Mouse (Mus musculus) NIH3T3 (cell line): ENCODE data around the gene Map4k4.

Source experiments
- DNase-seq: peaks from one replicate; pipeline ENCODE4 v3.0.0-alpha.2; 2012; ENCODE audit warnings: low read depth

Gene Map4k4

DNA sequence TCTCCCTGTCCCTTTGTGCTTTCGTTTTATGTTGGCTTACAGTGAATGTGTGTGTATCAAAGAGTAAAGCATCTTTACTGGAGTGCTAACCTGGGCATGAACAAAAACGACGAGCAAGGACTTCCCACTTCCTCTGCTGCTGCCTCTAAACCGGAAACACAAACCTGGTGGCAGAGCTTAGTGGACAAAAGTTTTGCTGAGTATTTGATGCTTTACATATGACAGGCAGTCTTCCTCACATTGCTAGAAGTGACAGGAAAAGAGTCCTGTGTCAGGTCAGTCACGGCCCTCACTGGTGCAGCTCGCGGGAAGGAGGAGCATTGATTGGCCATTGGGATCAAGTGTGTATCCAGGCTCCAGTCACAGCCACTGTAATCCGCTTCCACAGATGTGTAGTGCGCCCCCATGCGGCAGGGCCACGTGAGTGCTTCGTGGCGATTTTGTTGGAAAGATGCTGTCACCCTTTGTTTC lies 35.7 kb downstream of the Map4k4 start:
- DNase-seq: peak; percentile 20

DNA sequence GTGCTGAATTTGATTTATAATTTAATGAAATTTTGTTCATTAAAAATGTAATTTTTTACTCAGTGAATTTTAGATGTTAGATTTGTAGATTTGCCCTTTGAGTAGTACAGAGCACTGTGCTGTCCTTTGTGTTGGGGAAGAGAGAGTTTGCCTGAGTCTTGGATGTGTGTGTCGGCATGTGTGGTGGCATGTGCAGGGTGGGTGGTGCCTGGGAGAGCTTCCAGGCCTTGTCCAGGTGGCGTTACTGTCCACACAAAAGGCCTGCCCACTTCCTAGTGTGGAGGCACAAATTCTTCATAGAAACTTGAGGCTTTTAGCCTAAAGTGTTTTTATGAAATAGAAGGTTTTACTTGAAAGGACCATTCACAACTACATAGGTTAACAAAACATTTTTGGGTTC lies 36.2 kb downstream of the Map4k4 start:
- DNase-seq: no peak

- DNase-seq: no peak
These were observed 36.9 kb downstream of the Map4k4 start for GRCm38 (mm10) chr1:39937609-39938008.

GRCm38 (mm10) chr1:39939401-39939800 lies 38.7 kb downstream of the Map4k4 start:
- no peak for DNase-seq

GRCm38 (mm10) chr1:39940342-39940741 lies 39.6 kb downstream of the Map4k4 start:
- no peak for DNase-seq

DNA sequence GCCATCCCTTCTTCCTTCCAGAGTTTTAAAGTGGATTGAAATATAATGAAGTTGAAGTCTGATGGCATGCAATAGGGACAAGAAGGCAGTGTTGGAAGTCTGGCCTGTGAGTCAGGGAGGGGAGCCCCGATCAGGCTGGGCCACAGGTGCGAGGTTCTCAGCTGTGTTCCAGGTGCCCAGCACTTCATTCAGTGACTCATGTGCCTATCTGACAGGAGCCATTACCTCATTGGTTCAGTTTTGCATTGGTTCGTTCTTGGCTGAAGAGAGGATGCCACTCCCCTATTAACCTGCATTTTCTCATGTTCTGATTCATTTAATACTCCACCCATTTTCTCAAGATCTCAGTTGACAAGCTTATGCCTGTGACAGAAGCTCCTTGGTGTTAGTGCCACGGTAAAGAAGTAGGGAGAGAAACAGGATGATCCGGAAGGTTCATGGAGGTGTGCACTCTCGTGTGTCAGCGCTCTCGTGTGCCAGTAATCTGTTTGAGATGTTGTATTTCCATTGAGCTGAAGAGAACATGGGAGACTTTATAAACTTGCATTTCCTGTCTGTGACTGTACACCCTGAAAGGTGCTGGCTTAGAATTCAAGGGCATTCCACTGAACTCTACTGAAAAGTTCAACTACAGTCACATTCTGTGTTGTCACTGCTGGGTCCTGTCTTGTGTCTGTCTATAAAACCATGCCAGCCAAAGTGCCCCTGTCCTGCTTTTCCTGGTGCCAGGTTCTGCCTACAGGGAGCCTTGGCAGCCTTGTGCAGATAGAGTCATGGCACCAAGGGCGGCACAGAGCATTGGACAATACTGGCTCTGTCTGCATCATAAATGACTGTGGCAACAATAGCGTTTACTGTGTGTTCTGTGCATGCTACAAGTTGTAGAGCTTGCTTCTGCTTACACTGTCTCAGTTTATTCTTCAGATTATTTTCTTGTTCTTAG lies 40.8 kb downstream of the Map4k4 start:
- no peak for DNase-seq

- no peak for DNase-seq
These were observed 42.2 kb downstream of the Map4k4 start for GRCm38 (mm10) chr1:39942935-39943334.

DNA sequence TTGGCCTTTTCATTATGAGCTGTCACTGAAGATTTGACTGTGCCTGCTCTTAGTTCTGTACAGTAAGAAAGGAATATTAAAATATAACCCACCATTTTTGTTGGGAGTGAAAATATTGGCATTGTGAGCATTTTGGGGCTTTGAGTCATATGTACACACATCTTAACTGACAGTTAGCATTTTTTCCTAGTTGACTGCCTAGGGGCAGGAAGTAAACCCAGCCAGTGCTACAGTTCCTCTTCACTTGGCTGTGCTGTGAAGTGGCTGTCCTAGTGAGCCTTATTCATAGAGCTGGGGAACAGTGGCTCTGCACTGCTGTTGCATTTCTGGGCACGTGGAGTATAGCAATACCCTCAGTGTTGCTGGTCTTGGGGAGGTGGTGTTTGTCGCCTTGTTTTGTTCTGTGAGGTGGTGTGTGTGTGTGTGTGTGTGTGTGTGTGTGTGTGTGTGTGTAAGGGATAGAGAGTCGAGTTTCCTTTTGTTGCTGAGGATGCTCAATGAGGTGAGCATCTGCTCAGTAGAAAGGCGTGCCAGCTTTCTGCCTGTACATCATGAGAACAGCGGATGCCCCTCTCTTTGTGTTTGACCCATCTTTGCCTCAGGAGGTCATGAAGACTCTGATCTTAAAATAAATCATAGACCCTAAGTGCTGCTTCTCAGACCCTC lies 43.7 kb downstream of the Map4k4 start:
- peak; percentile 46 for DNase-seq

DNA sequence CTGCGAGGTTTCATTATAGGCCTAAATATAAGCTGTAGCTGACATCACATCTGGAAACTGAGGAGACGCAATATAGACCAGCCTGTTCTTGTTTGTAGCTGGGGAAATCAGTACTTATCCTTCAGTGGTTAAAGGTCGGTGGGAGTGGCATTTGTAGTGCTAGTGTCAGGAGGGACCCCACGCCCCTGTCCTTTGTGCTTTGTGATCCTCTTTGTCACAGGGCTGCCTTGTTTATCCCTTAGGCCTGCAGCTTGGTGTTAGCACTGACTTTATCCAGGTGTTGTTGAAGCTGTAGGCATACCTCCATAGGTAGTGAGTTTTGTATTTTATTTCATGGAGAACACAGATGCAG lies 44.2 kb downstream of the Map4k4 start:
- DNase-seq: no peak

DNA sequence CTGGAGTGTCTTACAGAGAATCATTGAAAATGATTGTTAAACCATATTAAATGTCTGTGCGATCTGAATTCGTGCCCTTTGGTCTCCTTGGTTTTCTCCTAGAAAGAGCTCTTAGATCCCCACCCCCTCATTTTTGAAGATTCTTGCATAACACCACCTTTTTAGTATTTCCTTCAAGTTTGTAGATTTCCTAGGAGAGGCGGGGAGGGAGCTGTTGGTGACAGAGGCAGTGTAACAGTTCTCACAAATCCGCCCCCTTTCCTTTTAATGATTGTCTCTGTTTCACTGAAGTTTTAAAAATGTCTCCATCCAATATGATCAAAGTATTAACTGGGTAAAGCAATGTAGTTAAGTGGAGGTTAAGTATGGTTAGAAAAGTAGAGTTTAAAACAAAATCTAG lies 45.7 kb downstream of the Map4k4 start:
- DNase-seq: no peak

DNA sequence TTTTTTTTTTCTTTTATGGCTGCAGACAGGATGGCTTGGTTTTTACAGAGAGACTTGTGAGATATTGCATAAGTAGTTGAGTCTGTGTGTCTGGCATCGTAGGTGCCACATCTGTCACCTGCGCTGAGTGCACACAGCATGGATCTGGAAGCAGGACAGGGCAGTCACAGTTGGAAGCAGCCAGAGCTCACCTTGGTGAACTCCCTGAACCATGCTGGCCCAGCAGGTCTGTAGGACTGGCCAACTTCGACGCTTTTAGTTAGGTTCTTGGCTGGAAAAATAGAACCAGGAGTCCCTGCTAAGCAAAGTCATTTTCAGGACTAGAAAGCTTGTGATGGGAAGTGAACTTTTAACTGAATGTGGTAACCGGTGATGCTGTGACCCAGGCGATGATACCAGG lies 46.5 kb downstream of the Map4k4 start:
- no peak for DNase-seq

DNA sequence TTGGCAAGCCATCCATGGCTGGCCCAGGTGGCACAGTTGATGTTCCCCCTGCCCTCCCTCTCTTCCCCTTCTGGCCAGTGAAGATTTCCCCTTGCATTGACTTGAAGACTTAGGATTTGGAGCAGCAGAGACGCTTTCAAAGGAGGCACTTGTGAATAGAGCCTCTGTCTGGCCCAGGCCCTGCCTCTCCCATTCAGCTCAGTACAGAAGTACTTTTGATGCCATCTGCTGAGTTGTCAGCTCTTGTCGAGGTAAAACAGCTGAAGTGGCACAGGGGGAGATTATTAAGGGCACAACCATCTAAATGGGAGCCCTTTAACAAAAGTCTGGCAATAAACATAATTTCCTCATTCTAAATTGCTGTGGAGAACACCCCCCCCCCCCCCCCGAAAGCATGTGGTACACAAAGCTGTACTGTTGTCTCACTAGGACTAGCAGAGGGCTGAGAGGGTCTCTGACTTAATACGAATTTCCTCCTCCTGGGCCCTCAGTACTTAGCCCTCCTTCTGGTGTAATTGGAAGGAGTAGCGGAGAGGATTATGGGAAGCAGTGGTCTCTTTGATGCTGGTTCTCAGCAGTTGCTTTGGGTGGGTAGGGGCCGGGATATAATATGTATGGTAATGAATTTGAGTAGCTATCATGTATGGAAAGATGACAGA lies 47.1 kb downstream of the Map4k4 start:
- no peak for DNase-seq

GRCm38 (mm10) chr1:39949205-39949604 lies 48.5 kb downstream of the Map4k4 start:
- no peak for DNase-seq

GRCm38 (mm10) chr1:39949790-39950462 lies 49.2 kb downstream of the Map4k4 start:
- DNase-seq: no peak

DNA sequence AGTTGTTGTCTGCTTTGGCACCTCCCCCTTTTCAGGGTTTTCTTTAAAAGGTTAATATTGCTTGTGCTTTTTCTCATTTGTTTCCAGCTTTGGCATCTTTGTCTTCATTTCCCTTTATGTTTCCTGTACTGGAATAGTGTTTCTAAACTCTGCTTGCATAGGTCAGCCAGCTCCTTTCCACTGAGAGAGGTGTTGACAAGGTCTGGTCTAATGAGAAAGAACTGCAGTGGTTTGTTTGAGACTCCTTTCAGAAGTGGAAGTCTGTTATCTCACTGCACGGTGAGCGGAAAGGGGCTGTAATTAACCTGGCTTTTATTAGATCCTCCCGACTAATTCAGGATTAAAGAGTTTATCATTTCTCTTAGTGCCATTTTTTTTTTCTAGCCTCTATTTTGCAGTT lies 49.9 kb downstream of the Map4k4 start:
- DNase-seq: no peak

GRCm38 (mm10) chr1:39954652-39955051 lies 53.9 kb downstream of the Map4k4 start:
- no peak for DNase-seq

- no peak for DNase-seq
These were observed 56.0 kb downstream of the Map4k4 start for GRCm38 (mm10) chr1:39956712-39957111.

DNA sequence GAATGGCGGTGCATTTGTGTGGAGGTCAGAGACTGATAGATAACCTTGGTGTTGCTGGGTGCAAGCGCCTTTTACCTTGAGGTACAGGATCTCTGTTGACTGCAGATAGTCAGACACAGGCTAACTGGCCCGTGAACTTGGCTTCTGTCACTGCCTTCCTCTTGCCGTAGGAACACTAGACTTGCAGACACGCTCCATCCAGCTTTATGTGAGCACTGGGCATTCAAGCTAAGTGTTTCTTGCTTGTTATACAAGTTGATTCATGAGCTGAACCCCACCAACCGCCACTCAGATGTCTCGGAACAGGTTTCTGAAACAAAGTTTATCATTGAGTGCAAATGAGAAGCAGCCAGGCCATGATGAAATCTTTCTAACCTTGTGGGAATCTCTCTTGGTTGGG lies 57.3 kb downstream of the Map4k4 start:
- DNase-seq: no peak

GRCm38 (mm10) chr1:39960623-39961022 lies 59.9 kb downstream of the Map4k4 start:
- DNase-seq: no peak

DNA sequence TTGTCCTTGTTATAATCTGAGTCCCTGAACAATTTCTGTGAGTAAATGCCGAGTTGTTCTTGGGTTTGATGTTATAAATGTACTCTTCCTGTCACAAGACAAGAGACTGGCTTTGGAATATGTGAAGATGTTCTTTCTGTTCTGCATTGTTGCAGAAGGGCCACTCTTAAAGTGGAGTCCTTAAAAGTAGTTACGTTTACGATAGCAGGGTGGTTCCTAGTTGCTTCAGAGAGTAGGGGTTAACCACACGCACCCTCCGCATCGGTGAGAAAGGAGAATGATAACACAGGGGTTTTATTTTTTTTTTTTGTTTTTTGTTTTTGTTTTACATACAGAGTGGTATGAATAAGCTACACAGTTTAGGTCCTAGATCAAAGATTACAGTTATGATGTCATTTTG lies 60.4 kb downstream of the Map4k4 start:
- DNase-seq: no peak

GRCm38 (mm10) chr1:39962321-39962720 lies 61.6 kb downstream of the Map4k4 start:
- peak; percentile 79 for DNase-seq

- DNase-seq: peak; percentile 46
These were observed 62.1 kb downstream of the Map4k4 start for GRCm38 (mm10) chr1:39962840-39963239.
